Mouse (Mus musculus): Measurements from ENCODE around the gene Pappa. TPM values are rescaled to one million over a fixed set of nuclear protein-coding genes. Genes with fewer than 3 reads are reported as not detected.

Pappa gene
- total and polyA plus RNA-seq, 3 experiments = not detected

GRCm38 (mm10) chr4:65122841-65123240 lies 1.1 kb upstream of the Pappa start:
- no peak overlapping the region for H3K9ac ChIP-seq (ENCODE audit: insufficient read depth, low read depth)
- dilution Hi-C loops (cut with MboI; ENCODE audit: extremely low pct_ligation_motif_present, extremely low pct_unique_long_range_greater_than_20kb, low sequenced_read_pairs) = no loop called here
- H3K4me3 ChIP-seq (replicated peaks in 1 of 3; ENCODE audit: low read depth in 2 of 3, low read length in 2 of 3, poor library complexity in 1 of 3) = no peak overlapping the region
- TF ChIP-seq CHD1 (IDR thresholded peaks at IDR 0.05; ENCODE audit: low read depth, low read length) (no peak), IRF4 (IDR thresholded peaks at IDR 0.05; ENCODE audit: low read depth, low read length) (no peak), TBP (conservative IDR thresholded peaks at IDR 0.05; ENCODE audit: low read depth, low read length) (no peak), USF1 (IDR thresholded peaks at IDR 0.05; ENCODE audit: low read depth, low read length) (no peak)
- in situ Hi-C loops (cut with MboI; ENCODE audit: low pct_ligation_motif_present, low pct_unique_long_range_greater_than_20kb, low sequenced_read_pairs) = no loop called here
- no peaks in the 10 kb centered on the region for H3K4me1 ChIP-seq (ENCODE audit: control insufficient read depth in 1 of 2, insufficient read depth in 2 of 2)
- H3K36me3 ChIP-seq (replicated peaks in 1 of 2; ENCODE audit: control insufficient read depth in 1 of 2, insufficient read depth in 1 of 2, low read length in 1 of 2) = no peaks in the 10 kb centered on the region
- no peak overlapping the region for H3K27ac ChIP-seq (ENCODE audit: insufficient read depth, low read depth)
- H3K9me3 ChIP-seq (replicated peaks; ENCODE audit: low read length) = peaks cover 41% of the 10 kb centered on the region
- no peaks in the 10 kb centered on the region for H3K27me3 ChIP-seq (replicated peaks)
- H3K4me2 ChIP-seq (ENCODE audit: insufficient read depth, low read depth, poor library complexity, severe bottlenecking) = no peak overlapping the region
- DNase-seq (ENCODE audit: extremely low read depth) = no peak
- no peaks in the 10 kb centered on the region for H3K79me2 ChIP-seq (replicated peaks; ENCODE audit: control insufficient read depth, extremely low read depth, insufficient read depth, poor library complexity, severe bottlenecking)

- no peak overlapping the region for H3K27ac ChIP-seq (ENCODE audit: insufficient read depth, low read depth)
- H3K4me1 ChIP-seq (ENCODE audit: control insufficient read depth in 1 of 2, insufficient read depth in 2 of 2) = no peaks in the 10 kb centered on the region
- in situ Hi-C loops (cut with MboI; ENCODE audit: low pct_ligation_motif_present, low pct_unique_long_range_greater_than_20kb, low sequenced_read_pairs) = no loop called here
- no peak overlapping the region for H3K4me2 ChIP-seq (ENCODE audit: insufficient read depth, low read depth, poor library complexity, severe bottlenecking)
- dilution Hi-C loops (cut with MboI; ENCODE audit: extremely low pct_ligation_motif_present, extremely low pct_unique_long_range_greater_than_20kb, low sequenced_read_pairs) = no loop called here
- no peaks in the 10 kb centered on the region for H3K27me3 ChIP-seq (replicated peaks)
- H3K9ac ChIP-seq (ENCODE audit: insufficient read depth, low read depth) = no peak overlapping the region
- H3K36me3 ChIP-seq (replicated peaks in 1 of 2; ENCODE audit: control insufficient read depth in 1 of 2, insufficient read depth in 1 of 2, low read length in 1 of 2) = no peaks in the 10 kb centered on the region
- TF ChIP-seq RAD21 (IDR thresholded peaks at IDR 0.05; ENCODE audit: low read depth, low read length) = no peak
- TF ChIP-seq BHLHE40 (IDR thresholded peaks at IDR 0.05; ENCODE audit: low read depth, low read length) = no peak
- no peak for TF ChIP-seq CHD1 (IDR thresholded peaks at IDR 0.05; ENCODE audit: low read depth, low read length)
- TF ChIP-seq ZC3H11A (IDR thresholded peaks at IDR 0.05; ENCODE audit: low read depth, low read length) = no peak
- TF ChIP-seq NRF1 (IDR thresholded peaks at IDR 0.05; ENCODE audit: low read depth, low read length) = no peak
- no peak for TF ChIP-seq JUND (conservative IDR thresholded peaks at IDR 0.05; ENCODE audit: low read depth, low read length)
- no peak for TF ChIP-seq MAZ (IDR thresholded peaks at IDR 0.05; ENCODE audit: low read depth, low read length)
- TF ChIP-seq EP300 (IDR thresholded peaks at IDR 0.05; ENCODE audit: low read length) = no peak
- no peak for TF ChIP-seq RCOR1 (conservative IDR thresholded peaks at IDR 0.05; ENCODE audit: low read depth, low read length)
- TF ChIP-seq MXI1 (IDR thresholded peaks at IDR 0.05; ENCODE audit: low read depth, low read length) = no peak
- no peak for TF ChIP-seq ELF1 (IDR thresholded peaks at IDR 0.05; ENCODE audit: low read depth, low read length)
- no peak for TF ChIP-seq IRF4 (IDR thresholded peaks at IDR 0.05; ENCODE audit: low read depth, low read length)
- no peak for DNase-seq (ENCODE audit: extremely low read depth)
- H3K79me2 ChIP-seq (replicated peaks; ENCODE audit: control insufficient read depth, extremely low read depth, insufficient read depth, poor library complexity, severe bottlenecking) = no peaks in the 10 kb centered on the region
- H3K4me3 ChIP-seq (replicated peaks in 1 of 3; ENCODE audit: low read depth in 2 of 3, low read length in 2 of 3, poor library complexity in 1 of 3) = no peak overlapping the region
- H3K9me3 ChIP-seq (replicated peaks; ENCODE audit: low read length) = peaks cover 53% of the 10 kb centered on the region
Observed at GRCm38 (mm10) chr4:65124369-65125151, 586 bp downstream of the Pappa start.
